9 mouse cellular contexts compared by ENCODE assay signal in the genomic region with DNA sequence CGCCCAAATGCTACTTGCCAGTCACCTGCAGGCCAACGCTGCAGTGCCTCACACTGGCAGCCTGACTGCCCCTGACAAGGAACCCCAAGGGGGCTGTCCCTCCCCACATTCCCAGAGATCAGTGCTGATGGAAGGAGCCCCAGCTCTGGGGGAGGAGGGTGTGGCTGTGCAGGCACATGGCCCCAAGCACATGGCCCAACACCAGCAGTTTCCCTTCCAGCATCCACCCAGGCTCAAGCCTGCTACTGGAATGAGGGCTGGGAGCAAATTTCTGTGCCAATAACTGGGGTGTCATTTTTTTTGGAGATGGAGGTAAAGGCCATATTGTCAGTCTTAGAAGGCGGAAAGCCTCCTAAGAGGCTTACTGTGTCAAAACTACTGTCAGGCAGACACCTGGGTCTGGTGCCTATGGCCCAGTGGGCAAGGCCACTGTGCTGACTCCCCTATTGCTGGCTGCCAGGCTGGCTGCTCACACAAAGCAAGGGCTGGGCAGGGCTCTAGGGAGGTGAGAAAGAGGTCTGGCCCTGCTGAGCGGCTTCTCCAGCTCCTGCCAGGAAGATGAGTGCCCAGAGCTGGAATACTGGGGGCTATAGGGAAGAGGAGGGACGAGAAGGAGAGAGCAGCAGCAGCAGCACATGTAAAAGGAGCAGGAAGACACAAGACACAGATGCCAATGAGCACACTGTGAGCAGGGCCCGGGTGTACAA. TPM values are rescaled to one million over a fixed set of nuclear protein-coding genes. Genes with fewer than 3 reads are reported as not detected.
DNase-seq lines count a peak whose midpoint lies in the region; ATAC-seq and TF ChIP-seq lines count a peak whose summit lies in the region.
"Had no signal": no experiment of that assay in that cellular context is flagged by ENCODE, and none has a peak within 500 bp of the region (broad histone marks: within the 10 kb centered on the region; RNA-seq: fewer than 3 reads in every experiment).

No protein-coding gene starts in this region.

- H3K27ac ChIP-seq in gastrocnemius, adult 2 months: peak overlapping the region; percentile 51
- H3K27ac ChIP-seq in forebrain, embryonic 14.5 days (ENCODE audit: low read depth, low read length): peak overlapping the region; percentile 29; the same call in 1 of the 2 replicates
- peak overlapping the region; percentile 46 for H3K27ac ChIP-seq in midbrain, embryonic 10.5 days (replicated peaks)
- H3K27ac ChIP-seq in liver, embryonic 11.5 days (ENCODE audit: low read depth, low read length): no peak overlapping the region

- peaks cover 100% of the 10 kb centered on the region for H3K36me3 ChIP-seq in forebrain, embryonic 14.5 days (ENCODE audit: control insufficient read depth, insufficient read depth, low read length)
- peaks cover 98% of the 10 kb centered on the region for H3K36me3 ChIP-seq in midbrain, embryonic 10.5 days
- H3K36me3 ChIP-seq in liver, embryonic 11.5 days (ENCODE audit: control insufficient read depth, insufficient read depth, low read length): peaks cover 56% of the 10 kb centered on the region

- peaks cover 26% of the 10 kb centered on the region for H3K4me1 ChIP-seq in forebrain, embryonic 14.5 days (ENCODE audit: control insufficient read depth, insufficient read depth, low read length)
- peaks cover 46% of the 10 kb centered on the region for H3K4me1 ChIP-seq in midbrain, embryonic 10.5 days
- H3K4me1 ChIP-seq in liver, embryonic 11.5 days (replicated peaks; ENCODE audit: control insufficient read depth, insufficient read depth, low read length): 0 out of 2 replicates have a peak, but pooled peaks cover 3% of the 10 kb centered on the region

- H3K27me3 ChIP-seq in forebrain, embryonic 14.5 days (replicated peaks; ENCODE audit: control insufficient read depth, insufficient read depth, low read length): no peaks in the 10 kb centered on the region
- no peaks in the 10 kb centered on the region for H3K27me3 ChIP-seq in midbrain, embryonic 10.5 days (ENCODE audit: low read depth, poor library complexity, severe bottlenecking)
- no peaks in the 10 kb centered on the region for H3K27me3 ChIP-seq in liver, embryonic 11.5 days (replicated peaks; ENCODE audit: control insufficient read depth, insufficient read depth, low read length)
- H3K27me3 ChIP-seq: megakaryocyte, embryonic 14.5 days had no signal

- no peak overlapping the region for H3K4me3 ChIP-seq in gastrocnemius, adult 2 months
- no peak overlapping the region for H3K4me3 ChIP-seq in forebrain, embryonic 14.5 days (ENCODE audit: low read depth, low read length)
- H3K4me3 ChIP-seq in midbrain, embryonic 10.5 days: no peak overlapping the region
- no peak overlapping the region for H3K4me3 ChIP-seq in liver, embryonic 11.5 days (ENCODE audit: low read depth, low read length)
- H3K4me3 ChIP-seq: megakaryocyte, embryonic 14.5 days had no signal

- no peaks in the 10 kb centered on the region for H3K9me3 ChIP-seq in forebrain, embryonic 14.5 days (replicated peaks; ENCODE audit: control insufficient read depth, low read length)
- no peaks in the 10 kb centered on the region for H3K9me3 ChIP-seq in midbrain, embryonic 10.5 days (replicated peaks)
- H3K9me3 ChIP-seq in liver, embryonic 11.5 days (ENCODE audit: control insufficient read depth, low read length): no peaks in the 10 kb centered on the region
- H3K9me3 ChIP-seq: megakaryocyte, embryonic 14.5 days had no signal

- ATAC-seq in forebrain, embryonic 14.5 days: no peak
- no peak for ATAC-seq in liver, embryonic 11.5 days (replicated peaks; ENCODE audit: low FRiP score)
- no peak for ATAC-seq in erythroid progenitor cell, adult 5-6 weeks (replicated peaks; ENCODE audit: low FRiP score, poor library complexity, severe bottlenecking)

- DNase-seq in gastrocnemius, adult 2 months: peak; percentile 58
- DNase-seq in gastrocnemius, postnatal 4 days (ENCODE audit: low spot score in 2 of 2): no peak
- peak; percentile 52 for DNase-seq in MN1 (ENCODE audit: low spot score)
- DNase-seq in forebrain, embryonic 14.5 days (ENCODE audit: low spot score): no peak
- no peak for DNase-seq in midbrain, embryonic 10.5 days (ENCODE audit: low spot score)
- no peak for DNase-seq in liver, embryonic 11.5 days (ENCODE audit: low spot score)
- DNase-seq in thymus, postnatal 4 days: no peak

- H3K4me2 ChIP-seq in forebrain, embryonic 14.5 days (ENCODE audit: low read length): no peak overlapping the region
- no peak overlapping the region for H3K4me2 ChIP-seq in liver, embryonic 11.5 days

- H3K9ac ChIP-seq in forebrain, embryonic 14.5 days (ENCODE audit: low read length): 0 out of 2 replicates have a peak overlapping the region, but pooled peaks have one; percentile 17
- H3K9ac ChIP-seq in liver, embryonic 11.5 days (ENCODE audit: low read depth, low read length): no peak overlapping the region

- no peak for TF ChIP-seq CTCF in gastrocnemius, adult 2 months (IDR thresholded peaks at IDR 0.05)

- 73% methylated on average over 6 of the region's 6 CpGs for WGBS in forebrain, embryonic 14.5 days
- WGBS in midbrain, embryonic 10.5 days: 90% methylated on average over 6 of the region's 6 CpGs
- WGBS in liver, embryonic 11.5 days: 85% methylated on average over 6 of the region's 6 CpGs

- intact Hi-C loops in gastrocnemius, adult 2 months (cut with DNase I): no loop called here

RNA-seq across cellular contexts. Expression of a gene that starts 11.2 kb away (rescaled TPM):
- 1 to 10 TPM; 1.6 to 2.0 TPM for total RNA-seq in gastrocnemius, adult 2 months (2021)
- 10 to 100 TPM; 11.0 to 13.1 TPM for total RNA-seq in gastrocnemius, postnatal 4 days (2021)
- polyA plus RNA-seq in forebrain, embryonic 14.5 days (2014; fragmentation: Nextera tagmentation; extraction: Ambion mirVana): 36.2 and 36.6 TPM in 2 replicates
- polyA plus RNA-seq in midbrain, embryonic 10.5 days (2016; fragmentation: Nextera tagmentation; extraction: Ambion mirVana): 62.2 and 73.1 TPM in 2 replicates
- polyA plus RNA-seq in liver, embryonic 11.5 days (2014; fragmentation: Nextera tagmentation; extraction: Ambion mirVana): 7.5 and 8.7 TPM in 2 replicates
- total RNA-seq in erythroid progenitor cell, adult 5-6 weeks (2015; ENCODE audit: low replicate concordance): 2.2 TPM in 1 of 2 replicates, not detected in the other
- total RNA-seq in erythroid progenitor cell, adult 5-6 weeks (2017; ENCODE audit: low replicate concordance): 0.53 TPM in 1 of 2 replicates, not detected in the other

RNA-seq across cellular contexts. Expression of a gene that starts 37.4 kb away (rescaled TPM):
- total RNA-seq in gastrocnemius, adult 2 months (2021): 10 to 100 TPM in 1 of 2 experiments, 1 to 10 TPM in 1; 10.0 to 12.7 TPM
- total RNA-seq in gastrocnemius, postnatal 4 days (2021): 10 to 100 TPM; 20.1 to 22.4 TPM
- polyA plus RNA-seq in forebrain, embryonic 14.5 days (2014; fragmentation: Nextera tagmentation; extraction: Ambion mirVana): 62.7 and 69.6 TPM in 2 replicates
- polyA plus RNA-seq in midbrain, embryonic 10.5 days (2016; fragmentation: Nextera tagmentation; extraction: Ambion mirVana): 105 and 107 TPM in 2 replicates
- polyA plus RNA-seq in liver, embryonic 11.5 days (2014; fragmentation: Nextera tagmentation; extraction: Ambion mirVana): 70.7 and 76.0 TPM in 2 replicates
- 35.6 and 47.2 TPM in 2 replicates for total RNA-seq in erythroid progenitor cell, adult 5-6 weeks (2015; ENCODE audit: low replicate concordance)
- total RNA-seq in erythroid progenitor cell, adult 5-6 weeks (2017; ENCODE audit: low replicate concordance): 44.8 and 57.3 TPM in 2 replicates

Comparison
In these comparisons a context has a peak if more than half of its experiments do, and no peak if none do; other contexts are left out.
1. DNase-seq: peak in gastrocnemius, adult 2 months (single experiment) and MN1 (single experiment); none in gastrocnemius, postnatal 4 days (0 of 2), forebrain, embryonic 14.5 days (single experiment), midbrain, embryonic 10.5 days (single experiment), liver, embryonic 11.5 days (single experiment) and thymus, postnatal 4 days (single experiment).